Mouse (Mus musculus) midbrain, embryonic 10.5 days (tissue): ENCODE results near the gene Gfy. TPM values are rescaled to one million over a fixed set of nuclear protein-coding genes. Genes with fewer than 3 reads are reported as not detected.
"Not testable (repeated sequence)": the region's sequence is repeated elsewhere in the genome, so short reads cannot be mapped to it uniquely, and the experiment has no call there.

Experiments used
- DNase-seq: peaks from one replicate; pipeline ENCODE4 v3.0.0-alpha.2; 2017; ENCODE audit warnings: low spot score
- H3K27ac ChIP-seq: fragments of 300-500 bp; sonication (generic); replicated peaks from 2 replicates; pipeline ENCODE4 v1.5.1; 2016; ENCODE audit warnings: mild to moderate bottlenecking
- H3K27me3 ChIP-seq: fragments of 300-500 bp; sonication (generic); 2 replicates; pipeline ENCODE4 v1.6.1; 2016; ENCODE audit warnings: low read depth, mild to moderate bottlenecking; ENCODE audit not compliant: poor library complexity, severe bottlenecking
- H3K36me3 ChIP-seq: fragments of 300-500 bp; sonication (generic); 2 replicates; pipeline ENCODE4 v1.6.1; 2016; ENCODE audit warnings: mild to moderate bottlenecking, moderate library complexity
- H3K4me1 ChIP-seq: fragments of 300-500 bp; sonication (generic); 2 replicates; pipeline ENCODE4 v1.6.1; 2016
- H3K4me3 ChIP-seq: fragments of 300-500 bp; sonication (generic); 2 replicates; pipeline ENCODE4 v1.5.1; 2016; ENCODE audit warnings: mild to moderate bottlenecking, moderate library complexity
- H3K9me3 ChIP-seq: fragments of 300-500 bp; sonication (generic); replicated peaks from 2 replicates; pipeline ENCODE4 v1.6.1; 2016; ENCODE audit warnings: mild to moderate bottlenecking
- WGBS: fragments of 180-500 bp; shearing (Covaris S2); methylation state at CpG from one replicate; pipeline ENCODE4 v1.1.7; 2016; 5-methylcytosine and 5-hydroxymethylcytosine counted together
- polyA plus RNA-seq: library from polyadenylated mRNA; unstranded; fragments of >200 nt; fragmentation: Nextera tagmentation; extraction: Ambion mirVana; gene quantifications from 2 replicates; pipeline ENCODE4 v1.2.1, GENCODE M21; 2016

The Gfy gene
- polyA plus RNA-seq, 1 experiment from 2014 or later = not detected

DNA sequence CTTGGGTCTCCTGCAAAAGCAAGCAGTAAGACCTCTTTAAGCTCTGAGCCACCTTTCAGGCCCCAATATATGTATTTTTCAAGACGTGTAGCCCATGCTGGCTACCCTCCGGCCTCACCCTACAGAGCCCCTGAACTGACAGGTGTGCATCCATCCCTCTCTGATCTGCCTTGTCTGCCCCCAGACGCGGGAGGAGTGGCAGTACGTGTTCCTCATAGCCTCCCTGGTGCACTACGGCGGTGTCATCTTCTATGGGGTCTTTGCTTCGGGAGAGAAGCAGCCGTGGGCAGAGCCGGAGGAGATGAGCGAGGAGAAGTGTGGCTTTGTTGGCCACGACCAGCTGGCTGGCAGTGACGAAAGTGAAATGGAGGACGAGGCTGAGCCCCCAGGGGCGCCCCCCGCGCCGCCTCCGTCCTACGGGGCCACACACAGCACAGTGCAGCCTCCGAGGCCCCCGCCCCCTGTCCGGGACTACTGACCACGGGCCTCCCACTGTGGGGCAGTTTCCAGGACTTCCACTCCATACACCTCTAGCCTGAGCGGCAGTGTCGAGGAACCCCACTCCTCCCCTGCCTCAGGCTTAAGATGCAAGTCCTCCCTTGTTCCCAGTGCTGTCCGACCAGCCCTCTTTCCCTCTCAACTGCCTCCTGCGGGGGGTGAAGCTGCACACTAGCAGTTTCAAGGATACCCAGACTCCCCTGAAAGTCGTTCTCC lies 4.6 kb downstream of the Gfy start:
- peak overlapping the region; percentile 43 for H3K4me3 ChIP-seq
- WGBS = 3% methylated on average over 29 of the region's 29 CpGs
- peak; percentile 51 for DNase-seq

DNA sequence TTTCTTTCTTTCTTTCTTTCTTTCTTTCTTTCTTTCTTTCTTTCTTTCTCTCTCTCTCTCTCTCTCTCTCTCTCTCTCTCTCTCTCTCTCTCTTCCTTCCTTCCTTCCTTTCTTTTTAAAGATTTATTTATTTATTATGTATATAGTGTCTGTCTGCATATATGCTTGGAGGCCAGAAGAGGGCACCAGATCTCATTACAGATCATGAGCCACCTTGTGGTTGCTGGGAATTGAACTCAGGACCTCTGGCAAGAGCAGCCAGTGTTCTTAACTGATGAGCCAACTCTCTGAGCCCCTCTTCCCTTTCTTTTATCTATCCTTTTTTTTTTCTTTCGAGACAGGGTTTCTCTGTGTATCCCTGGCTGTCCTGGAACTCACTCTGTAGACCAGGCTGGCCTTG lies 5.6 kb downstream of the Gfy start:
- Histone ChIP-seq H3K9me3 (peaks cover 32% of the 10 kb centered on the region), H3K4me1 (peaks cover 24% of the 10 kb centered on the region), H3K27me3 (peaks cover 97% of the 10 kb centered on the region)
- H3K27ac ChIP-seq, H3K36me3 ChIP-seq, DNase-seq, H3K4me3 ChIP-seq: not testable (repeated sequence)
- 63% methylated on average over 1 of the region's 1 CpGs for WGBS

More for the DNA sequence above, 4.6 kb downstream of the Gfy start:
- Histone ChIP-seq H3K36me3 (no peaks in the 10 kb centered on the region), H3K27ac (no peak overlapping the region), H3K4me1 (peaks cover 24% of the 10 kb centered on the region), H3K27me3 (peaks cover 97% of the 10 kb centered on the region), H3K9me3 (peaks cover 23% of the 10 kb centered on the region)

GRCm38 (mm10) chr7:45172974-45173373 lies 6.4 kb downstream of the Gfy start:
- 58% methylated on average over 7 of the region's 7 CpGs for WGBS
- H3K9me3 ChIP-seq = peaks cover 34% of the 10 kb centered on the region
- peaks cover 31% of the 10 kb centered on the region for H3K4me1 ChIP-seq
- no peak overlapping the region for H3K27ac ChIP-seq
- H3K4me3 ChIP-seq = no peak overlapping the region
- DNase-seq = no peak
- no peaks in the 10 kb centered on the region for H3K36me3 ChIP-seq
- H3K27me3 ChIP-seq = peaks cover 97% of the 10 kb centered on the region

DNA sequence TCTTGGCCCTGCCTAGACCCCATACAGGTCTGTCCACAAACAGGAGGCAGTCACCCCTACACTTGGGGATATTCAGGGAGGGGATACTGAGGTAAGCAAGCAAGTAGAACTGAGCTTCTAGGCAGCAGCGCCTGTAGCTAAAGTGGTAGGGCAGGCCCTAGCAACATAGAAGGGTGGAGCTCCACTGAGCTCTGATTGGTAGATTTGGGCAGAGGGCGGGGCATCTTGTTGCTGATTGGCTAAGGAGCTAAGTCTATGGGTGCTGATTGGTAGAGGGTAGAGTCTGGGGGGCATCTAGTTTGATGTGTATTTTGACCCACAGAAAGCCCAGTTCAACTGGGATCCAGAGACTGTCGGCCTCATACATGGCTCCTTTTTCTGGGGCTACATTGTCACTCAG lies 9.9 kb downstream of the Gfy start:
- Histone ChIP-seq H3K4me3 (no peak overlapping the region), H3K27ac (no peak overlapping the region), H3K4me1 (peaks cover 15% of the 10 kb centered on the region), H3K27me3 (peaks cover 97% of the 10 kb centered on the region), H3K36me3 (no peaks in the 10 kb centered on the region), H3K9me3 (peaks cover 34% of the 10 kb centered on the region)
- 92% methylated on average over 3 of the region's 3 CpGs for WGBS
- DNase-seq = no peak

- H3K27ac ChIP-seq = no peak overlapping the region
- H3K9me3 ChIP-seq = peaks cover 34% of the 10 kb centered on the region
- peaks cover 22% of the 10 kb centered on the region for H3K4me1 ChIP-seq
- peak overlapping the region; percentile 31 for H3K4me3 ChIP-seq
- WGBS = 5% methylated on average over 24 of the region's 24 CpGs
- H3K27me3 ChIP-seq = peaks cover 97% of the 10 kb centered on the region
- no peak for DNase-seq
- no peaks in the 10 kb centered on the region for H3K36me3 ChIP-seq
These were observed 10.7 kb downstream of the Gfy start for GRCm38 (mm10) chr7:45168656-45169055.

GRCm38 (mm10) chr7:45167761-45168445 lies 11.5 kb downstream of the Gfy start:
- 2% methylated on average over 19 of the region's 19 CpGs for WGBS
- H3K27ac ChIP-seq = no peak overlapping the region
- DNase-seq = no peak
- peaks cover 34% of the 10 kb centered on the region for H3K9me3 ChIP-seq
- H3K36me3 ChIP-seq = no peaks in the 10 kb centered on the region
- peak overlapping the region; percentile 31 for H3K4me3 ChIP-seq
- peaks cover 24% of the 10 kb centered on the region for H3K4me1 ChIP-seq
- H3K27me3 ChIP-seq = peaks cover 98% of the 10 kb centered on the region

- H3K27me3 ChIP-seq = peaks cover 98% of the 10 kb centered on the region
- 24% methylated on average over 10 of the region's 10 CpGs for whole genome bisulfite sequencing
- H3K36me3 ChIP-seq = no peaks in the 10 kb centered on the region
- H3K27ac ChIP-seq = no peak overlapping the region
- peaks cover 32% of the 10 kb centered on the region for H3K4me1 ChIP-seq
- DNase-seq = no peak
- H3K9me3 ChIP-seq = peaks cover 30% of the 10 kb centered on the region
- no peak overlapping the region for H3K4me3 ChIP-seq
These were observed 12.4 kb downstream of the Gfy start for GRCm38 (mm10) chr7:45166950-45167401.

- H3K4me3 ChIP-seq = no peak overlapping the region
- 44% methylated on average over 11 of the region's 11 CpGs for WGBS
These were observed 13.7 kb downstream of the Gfy start for GRCm38 (mm10) chr7:45165701-45166100.

DNA sequence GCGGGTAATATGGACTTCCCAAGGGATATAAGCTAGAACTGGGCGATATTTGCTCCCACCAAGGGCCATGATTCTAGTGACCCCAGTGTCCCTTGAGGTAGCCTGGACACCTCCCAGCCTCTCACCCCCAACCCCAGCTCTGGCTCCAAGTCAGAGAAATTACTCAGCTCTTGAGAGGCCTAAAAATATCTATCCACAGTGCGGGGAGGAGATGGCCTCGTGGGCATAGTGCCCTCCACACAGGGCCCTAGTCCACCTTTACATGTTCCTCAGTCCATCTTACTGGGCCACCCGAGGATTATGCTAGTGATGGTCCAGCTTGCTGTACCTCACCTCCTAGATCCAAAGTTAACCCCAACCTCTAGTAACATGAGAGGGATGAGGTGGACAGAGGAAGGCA lies 14.5 kb downstream of the Gfy start:
- peaks cover 76% of the 10 kb centered on the region for H3K27me3 ChIP-seq
- WGBS = 63% methylated on average over 5 of the region's 5 CpGs
- DNase-seq = no peak
- H3K4me1 ChIP-seq = peaks cover 33% of the 10 kb centered on the region
- H3K27ac ChIP-seq = no peak overlapping the region
- peaks cover 12% of the 10 kb centered on the region for H3K9me3 ChIP-seq
- peak overlapping the region; percentile 58; the same call in 1 of the 2 replicates for H3K4me3 ChIP-seq
- peaks cover 13% of the 10 kb centered on the region for H3K36me3 ChIP-seq

More at GRCm38 (mm10) chr7:45165701-45166100, 13.7 kb downstream of the Gfy start:
- Histone ChIP-seq H3K4me1 (peaks cover 33% of the 10 kb centered on the region), H3K9me3 (peaks cover 21% of the 10 kb centered on the region), H3K36me3 (peaks cover 4% of the 10 kb centered on the region), H3K27ac (no peak overlapping the region), H3K27me3 (peaks cover 85% of the 10 kb centered on the region)
- DNase-seq = no peak

DNA sequence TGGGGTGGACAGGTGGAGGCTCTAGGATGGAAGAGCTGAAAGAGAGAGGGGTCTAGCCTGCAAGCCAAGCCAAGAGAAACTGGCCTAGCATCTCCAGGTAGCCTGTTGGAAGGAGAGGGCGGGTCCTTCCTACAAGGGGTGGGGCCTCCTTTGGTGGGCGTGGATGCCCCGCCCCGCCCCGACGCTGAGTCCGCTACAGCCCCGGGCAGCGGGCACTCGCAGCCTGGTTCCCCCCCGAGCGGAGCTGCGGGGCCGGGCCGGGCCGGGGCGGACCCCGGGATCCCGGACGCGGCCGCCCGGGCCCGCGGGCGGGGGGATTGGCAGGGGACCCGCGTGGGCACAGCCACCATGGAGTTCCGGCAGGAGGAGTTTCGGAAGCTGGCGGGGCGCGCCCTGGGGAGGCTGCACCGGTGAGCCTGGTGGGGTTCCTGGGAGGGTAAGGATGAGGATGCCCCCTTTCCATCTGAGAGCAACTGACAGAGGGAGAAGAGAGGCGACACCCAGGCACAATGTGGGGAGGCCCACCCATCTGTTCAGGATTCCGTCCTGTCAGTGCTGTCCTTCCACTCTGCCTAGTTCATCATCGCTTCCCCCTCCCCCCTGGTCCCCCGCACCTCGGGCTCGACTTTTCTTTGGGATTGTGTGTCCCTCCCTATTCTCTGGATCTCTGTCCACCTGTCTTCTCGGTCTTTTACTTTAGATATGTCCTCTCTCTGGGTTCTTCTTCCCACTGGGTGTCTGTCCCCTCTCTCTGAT lies 15.5 kb downstream of the Gfy start, which contains the start of gene Slc17a7:
Gene Slc17a7, plus strand, starts transcription at position 215 of the 756 bp plus-strand sequence.
- Histone ChIP-seq H3K36me3 (peaks cover 22% of the 10 kb centered on the region), H3K27me3 (peaks cover 67% of the 10 kb centered on the region), H3K27ac (no peak within 1 kb of the TSS; the same call in 1 of the 2 replicates), H3K4me3 (peak within 1 kb of the TSS; percentile 58), H3K9me3 (peaks cover 3% of the 10 kb centered on the region), H3K4me1 (peaks cover 33% of the 10 kb centered on the region)
- 3% methylated on average over 41 of the region's 41 CpGs for WGBS
- peak; percentile 42 for DNase-seq

DNA sequence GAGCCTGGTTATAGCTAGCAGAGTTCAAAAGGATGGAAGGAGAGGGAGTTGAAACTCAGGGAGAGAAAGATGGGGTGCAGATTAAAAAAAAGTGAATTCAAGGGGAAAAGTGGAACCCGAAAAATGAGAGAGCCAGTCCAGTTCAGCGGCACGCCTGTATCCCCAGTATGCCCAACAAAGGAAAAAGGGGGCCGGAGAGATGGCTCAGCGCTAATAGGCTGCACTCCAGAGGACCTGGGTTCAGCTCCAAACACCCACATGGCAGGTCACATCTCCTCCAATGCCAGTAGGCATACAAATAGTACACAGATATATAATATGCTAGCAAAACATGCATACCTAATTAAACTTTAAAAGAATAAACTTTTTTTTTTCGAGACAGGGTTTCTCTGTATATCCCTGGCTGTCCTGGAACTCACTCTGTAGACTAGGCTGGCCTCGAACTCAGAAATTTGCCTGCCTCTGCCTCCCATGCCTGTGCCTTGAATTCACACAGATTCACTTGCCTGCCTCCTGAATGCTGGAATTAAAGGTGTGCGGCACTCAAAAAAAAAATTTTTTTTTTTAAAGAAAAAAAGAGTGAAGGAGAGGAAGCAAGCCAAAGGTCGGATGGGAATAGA lies 16.3 kb downstream of the Gfy start:
- DNase-seq = no peak
- peaks cover 28% of the 10 kb centered on the region for H3K4me1 ChIP-seq
- peaks cover 59% of the 10 kb centered on the region for H3K27me3 ChIP-seq
- H3K36me3 ChIP-seq = peaks cover 30% of the 10 kb centered on the region
- H3K4me3 ChIP-seq = no peak overlapping the region
- 71% methylated on average over 9 of the region's 9 CpGs for WGBS
- H3K27ac ChIP-seq = no peak overlapping the region
- no peaks in the 10 kb centered on the region for H3K9me3 ChIP-seq

GRCm38 (mm10) chr7:45162551-45162950 lies 16.8 kb downstream of the Gfy start:
- no peak for DNase-seq
- Histone ChIP-seq H3K4me1 (peaks cover 22% of the 10 kb centered on the region), H3K27me3 (peaks cover 54% of the 10 kb centered on the region), H3K36me3 (peaks cover 35% of the 10 kb centered on the region), H3K9me3 (no peaks in the 10 kb centered on the region), H3K4me3 (peak overlapping the region; percentile 55), H3K27ac (peak overlapping the region; percentile 72; the same call in 1 of the 2 replicates)
- whole genome bisulfite sequencing = 24% methylated on average over 6 of the region's 6 CpGs
